Mouse (Mus musculus) cerebellum, adult 2 months (tissue): ENCODE data around the gene Olfr709-ps1. TPM values are rescaled to one million over a fixed set of nuclear protein-coding genes. Genes with fewer than 3 reads are reported as not detected.

ENCODE experiments used
- DNase-seq, 2 experiments: peaks; one replicate each; pipeline ENCODE4 v3.0.0; 2021
- H3K27ac ChIP-seq: fragments of 200-500 bp; 2 replicates; pipeline ENCODE4 v1.5.1; 2012; ENCODE audit warnings: low read length, control low read depth, inconsistent platforms; ENCODE audit not compliant: insufficient read depth
- H3K27me3 ChIP-seq: fragments of 200-500 bp; 2 replicates; pipeline ENCODE4 v1.6.1; 2012; ENCODE audit warnings: inconsistent platforms, mild to moderate bottlenecking, low read length, moderate library complexity; ENCODE audit not compliant: control insufficient read depth, insufficient read depth
- H3K4me1 ChIP-seq: fragments of 200-500 bp; 2 replicates; pipeline ENCODE4 v1.6.1; 2011; ENCODE audit warnings: low read length; ENCODE audit not compliant: control insufficient read depth, insufficient read depth
- H3K4me3 ChIP-seq: fragments of 200-500 bp; replicated peaks from 2 replicates; pipeline ENCODE3; 2011; ENCODE audit warnings: mild to moderate bottlenecking, low read depth, low read length, control low read depth; ENCODE audit not compliant: insufficient read depth
- CTCF ChIP-seq: fragments of 200-500 bp; IDR thresholded peaks from 2 replicates; pipeline ENCODE4 v1.5.1; 2011; ENCODE audit warnings: low read depth, mild to moderate bottlenecking, control low read depth, low read length, moderate library complexity, borderline replicate concordance; ENCODE audit not compliant: insufficient read depth
- POLR2A ChIP-seq: fragments of 200-500 bp; IDR thresholded peaks from 2 replicates; pipeline ENCODE4 v1.6.1; 2011; ENCODE audit warnings: low read length, control low read depth, borderline replicate concordance; ENCODE audit not compliant: insufficient read depth
- WGBS: fragments of 180-500 bp; shearing (Covaris S2); methylation state at CpG from one replicate; pipeline ENCODE4 v1.1.7; 2018; 5-methylcytosine and 5-hydroxymethylcytosine counted together
- polyA plus RNA-seq: library from polyadenylated mRNA; depleted of rRNA; stranded (reverse); fragments of >200 nt; gene quantifications from 2 replicates; pipeline ENCODE4 v1.2.3, GENCODE M21; 2012; rRNA removed

Gene Olfr709-ps1
- polyA plus RNA-seq, 1 experiment: not detected

- WGBS: 73% methylated on average over 3 of the region's 3 CpGs
- no peak for DNase-seq
- Histone ChIP-seq H3K4me3 (no peak within 1 kb of the TSS), H3K27me3 (no peaks in the 10 kb centered on the region), H3K4me1 (no peaks in the 10 kb centered on the region), H3K27ac (no peak within 1 kb of the TSS)
- no peak for TF ChIP-seq POLR2A
- no peak for TF ChIP-seq CTCF
These were observed 55.2 kb downstream of the Olfr709-ps1 start, which contains the start of gene Olfr705 for GRCm38 (mm10) chr7:106876791-106877190. Gene Olfr705 (minus strand): TSS chr7:106876891.

Other genes starting within 250 kb of the Olfr709-ps1 start
- gene Olfr694, start 240.4 kb downstream of the Olfr709-ps1 start, polyA plus RNA-seq: not detected in 2 replicates
- gene Olfr695, start 215.8 kb downstream of the Olfr709-ps1 start, polyA plus RNA-seq: not detected in 2 replicates
- not detected in 2 replicates for gene Olfr697, start 189.8 kb downstream of the Olfr709-ps1 start, polyA plus RNA-seq
- not detected in 2 replicates for gene Olfr698, start 176.8 kb downstream of the Olfr709-ps1 start, polyA plus RNA-seq
- not detected in 2 replicates for gene Olfr699, start 139.0 kb downstream of the Olfr709-ps1 start, polyA plus RNA-seq
- gene Olfr700, start 123.4 kb downstream of the Olfr709-ps1 start, polyA plus RNA-seq: not detected in 2 replicates
- not detected in 2 replicates for gene Olfr701, start 118.1 kb downstream of the Olfr709-ps1 start, polyA plus RNA-seq
- gene Olfr702, start 98.3 kb downstream of the Olfr709-ps1 start, polyA plus RNA-seq: not detected in 2 replicates
- not detected in 2 replicates for gene Olfr703, start 88.9 kb downstream of the Olfr709-ps1 start, polyA plus RNA-seq
- gene Olfr704, start 69.0 kb downstream of the Olfr709-ps1 start, polyA plus RNA-seq: not detected in 2 replicates
- not detected in 2 replicates for gene Olfr705, start 55.3 kb downstream of the Olfr709-ps1 start, polyA plus RNA-seq
- not detected in 2 replicates for gene Olfr706, start 44.1 kb downstream of the Olfr709-ps1 start, polyA plus RNA-seq
- not detected in 2 replicates for gene Olfr707, start 31.0 kb downstream of the Olfr709-ps1 start, polyA plus RNA-seq
- not detected in 2 replicates for gene Olfr1532-ps1, start 24.2 kb downstream of the Olfr709-ps1 start, polyA plus RNA-seq
- gene Olfr710, start 16.1 kb upstream of the Olfr709-ps1 start, polyA plus RNA-seq: not detected in 2 replicates
- not detected in 2 replicates for gene Olfr6, start 31.7 kb upstream of the Olfr709-ps1 start, polyA plus RNA-seq
- gene Olfr711, start 43.2 kb upstream of the Olfr709-ps1 start, polyA plus RNA-seq: not detected in 2 replicates
- gene Olfr2, start 73.9 kb upstream of the Olfr709-ps1 start, polyA plus RNA-seq: not detected in 2 replicates
- gene Olfr713, start 99.0 kb upstream of the Olfr709-ps1 start, polyA plus RNA-seq: not detected in 2 replicates
- gene Olfr714, start 138.8 kb upstream of the Olfr709-ps1 start, polyA plus RNA-seq: not detected in 2 replicates
- gene Olfr17, start 161.0 kb upstream of the Olfr709-ps1 start, polyA plus RNA-seq: not detected in 2 replicates
- not detected in 2 replicates for gene Olfr715b, start 178.2 kb upstream of the Olfr709-ps1 start, polyA plus RNA-seq
- not detected in 2 replicates for gene Olfr715, start 198.9 kb upstream of the Olfr709-ps1 start, polyA plus RNA-seq
- gene Olfr716, start 206.1 kb upstream of the Olfr709-ps1 start, polyA plus RNA-seq: not detected in 2 replicates
- gene Nlrp14, start 234.8 kb upstream of the Olfr709-ps1 start, polyA plus RNA-seq: not detected in 2 replicates